Mouse (Mus musculus) hindbrain, postnatal 0 days (tissue): ENCODE results near the gene Nxph1. TPM values are rescaled to one million over a fixed set of nuclear protein-coding genes. Genes with fewer than 3 reads are reported as not detected.

ENCODE experiments used
- ATAC-seq: fragments of 200-750 bp; cut with Nextera tagmentation; 2 replicates; pipeline ENCODE4 v1.8.0; 2017; ENCODE audit warnings: mild to moderate bottlenecking, moderate TSS enrichment, moderate library complexity
- DNase-seq: peaks from one replicate; pipeline ENCODE4 v3.0.0-alpha.2; 2015; ENCODE audit warnings: low spot score
- H3K27ac ChIP-seq: fragments of 300-500 bp; sonication (generic); 2 replicates; pipeline ENCODE4 v1.5.1; 2014; ENCODE audit warnings: mild to moderate bottlenecking
- H3K27me3 ChIP-seq: fragments of 300-500 bp; sonication (generic); 2 replicates; pipeline ENCODE4 v1.6.1; 2014; ENCODE audit warnings: low read length, mixed read lengths; ENCODE audit not compliant: insufficient read depth
- H3K36me3 ChIP-seq: fragments of 300-500 bp; sonication (generic); 2 replicates; pipeline ENCODE4 v1.6.1; 2014; ENCODE audit warnings: low read length, mixed read lengths; ENCODE audit not compliant: insufficient read depth
- H3K4me1 ChIP-seq: fragments of 300-500 bp; sonication (generic); 2 replicates; pipeline ENCODE4 v1.6.1; 2014; ENCODE audit warnings: antibody characterized with exemption, low read length, mixed read lengths; ENCODE audit not compliant: insufficient read depth
- H3K4me2 ChIP-seq: fragments of 300-500 bp; sonication (generic); 2 replicates; pipeline ENCODE4 v1.6.1; 2014; ENCODE audit warnings: low read depth, mild to moderate bottlenecking, low read length, moderate library complexity, mixed read lengths
- H3K4me3 ChIP-seq: fragments of 300-500 bp; sonication (generic); 2 replicates; pipeline ENCODE4 v1.5.1; 2014; ENCODE audit warnings: low read length
- H3K9ac ChIP-seq: fragments of 300-500 bp; sonication (generic); replicated peaks from 2 replicates; pipeline ENCODE4 v1.6.1; 2014; ENCODE audit warnings: mild to moderate bottlenecking, low read length, moderate library complexity, mixed read lengths
- H3K9me3 ChIP-seq: fragments of 300-500 bp; sonication (generic); 2 replicates; pipeline ENCODE4 v1.6.1; 2016; ENCODE audit warnings: low read length, mixed read lengths
- CTCF ChIP-seq: IDR thresholded peaks from 2 replicates; pipeline ENCODE4 v1.5.1; 2016; ENCODE audit warnings: antibody characterized with exemption, control low read depth, low read depth
- WGBS: fragments of 180-500 bp; shearing (Covaris S2); extraction: QIAGEN DNeasy Blood & Tissue Kit; methylation state at CpG from one replicate; pipeline ENCODE4 v1.1.7; 2014; 5-methylcytosine and 5-hydroxymethylcytosine counted together
- polyA plus RNA-seq: library from polyadenylated mRNA; unstranded; fragments of >200 nt; fragmentation: Nextera tagmentation; extraction: Ambion mirVana; gene quantifications from 2 replicates; pipeline ENCODE4 v1.2.1, GENCODE M21; 2015
- total RNA-seq: library from RNA; depleted of rRNA; stranded (reverse); fragments of >200 nt; gene quantifications from 2 replicates; pipeline ENCODE4 v1.2.3, GENCODE M21; 2014

Nxph1 gene
- total and polyA plus RNA-seq, 2 experiments from 2014 or later: 68.5 to 99.9 TPM

GRCm38 (mm10) chr6:9083851-9084250 lies 135.6 kb downstream of the Nxph1 start:
- no peaks in the 10 kb centered on the region for H3K27me3 ChIP-seq
- 54% methylated on average over 3 of the region's 3 CpGs for WGBS
- H3K4me3 ChIP-seq: no peak overlapping the region
- TF ChIP-seq CTCF: no peak
- H3K36me3 ChIP-seq: no peaks in the 10 kb centered on the region
- H3K9ac ChIP-seq: no peak overlapping the region
- DNase-seq: no peak
- H3K9me3 ChIP-seq: no peaks in the 10 kb centered on the region
- ATAC-seq: no peak
- no peak overlapping the region for H3K27ac ChIP-seq
- no peak overlapping the region for H3K4me2 ChIP-seq
- H3K4me1 ChIP-seq: no peaks in the 10 kb centered on the region

- WGBS: 67% methylated on average over 2 of the region's 2 CpGs
- H3K27me3 ChIP-seq: no peaks in the 10 kb centered on the region
- no peak for ATAC-seq
Measured at GRCm38 (mm10) chr6:9097345-9097744, 149.1 kb downstream of the Nxph1 start.

DNA sequence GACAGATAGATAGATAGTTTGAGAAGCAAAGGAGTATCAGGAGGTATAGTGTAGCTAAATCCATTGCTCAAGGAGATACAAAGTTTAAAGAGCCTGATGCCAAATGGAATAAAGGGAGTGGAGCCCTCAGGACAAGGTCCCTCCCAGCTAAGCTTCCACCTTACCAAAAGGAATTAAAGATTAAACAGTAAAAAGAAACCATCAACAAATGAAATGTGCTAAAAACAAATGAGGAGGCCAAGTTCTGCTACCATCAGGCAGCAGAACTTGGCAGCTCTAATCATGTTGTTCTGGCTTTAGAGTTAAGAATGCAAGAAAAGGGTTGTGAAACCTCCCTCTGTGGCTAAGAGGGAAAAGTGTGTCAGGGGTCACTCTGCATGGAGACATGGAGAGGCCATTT lies 159.1 kb downstream of the Nxph1 start:
- Histone ChIP-seq H3K4me1 (no peaks in the 10 kb centered on the region), H3K36me3 (no peaks in the 10 kb centered on the region), H3K9me3 (no peaks in the 10 kb centered on the region), H3K4me2 (no peak overlapping the region), H3K27me3 (no peaks in the 10 kb centered on the region), H3K4me3 (no peak overlapping the region), H3K9ac (no peak overlapping the region), H3K27ac (no peak overlapping the region)
- TF ChIP-seq CTCF: no peak
- DNase-seq (no peak), ATAC-seq (no peak)

More at GRCm38 (mm10) chr6:9097345-9097744, 149.1 kb downstream of the Nxph1 start:
- H3K9ac ChIP-seq: no peak overlapping the region
- no peak overlapping the region for H3K4me3 ChIP-seq
- no peaks in the 10 kb centered on the region for H3K36me3 ChIP-seq
- no peak for DNase-seq
- no peak overlapping the region for H3K27ac ChIP-seq
- no peak for TF ChIP-seq CTCF
- no peaks in the 10 kb centered on the region for H3K4me1 ChIP-seq
- H3K9me3 ChIP-seq: no peaks in the 10 kb centered on the region
- H3K4me2 ChIP-seq: no peak overlapping the region

- no peak for ATAC-seq
- 85% methylated on average over 2 of the region's 2 CpGs for WGBS
- Histone ChIP-seq H3K9me3 (no peaks in the 10 kb centered on the region), H3K4me1 (no peaks in the 10 kb centered on the region), H3K9ac (no peak overlapping the region), H3K27ac (no peak overlapping the region), H3K36me3 (no peaks in the 10 kb centered on the region), H3K4me3 (no peak overlapping the region), H3K4me2 (no peak overlapping the region), H3K27me3 (no peaks in the 10 kb centered on the region)
- TF ChIP-seq CTCF: no peak
- no peak for DNase-seq
Measured at GRCm38 (mm10) chr6:9119136-9119535, 170.9 kb downstream of the Nxph1 start.

GRCm38 (mm10) chr6:9124321-9124914 lies 176.2 kb downstream of the Nxph1 start:
- DNase-seq (no peak), ATAC-seq (no peak)
- Histone ChIP-seq H3K4me3 (no peak overlapping the region), H3K9ac (no peak overlapping the region), H3K36me3 (no peaks in the 10 kb centered on the region), H3K4me1 (no peaks in the 10 kb centered on the region), H3K4me2 (no peak overlapping the region), H3K27me3 (no peaks in the 10 kb centered on the region), H3K27ac (no peak overlapping the region), H3K9me3 (no peaks in the 10 kb centered on the region)
- peak; percentile 16; the same call in 1 of the 2 replicates for TF ChIP-seq CTCF
- WGBS: 77% methylated on average over 12 of the region's 12 CpGs

GRCm38 (mm10) chr6:9133589-9134279 lies 185.5 kb downstream of the Nxph1 start:
- no peaks in the 10 kb centered on the region for H3K27me3 ChIP-seq
- H3K4me1 ChIP-seq: no peaks in the 10 kb centered on the region
- no peak for DNase-seq
- no peak for TF ChIP-seq CTCF
- no peaks in the 10 kb centered on the region for H3K36me3 ChIP-seq
- no peaks in the 10 kb centered on the region for H3K9me3 ChIP-seq
- WGBS: 72% methylated on average over 3 of the region's 3 CpGs
- H3K4me2 ChIP-seq: no peak overlapping the region
- no peak overlapping the region for H3K27ac ChIP-seq
- H3K9ac ChIP-seq: no peak overlapping the region
- ATAC-seq: no peak
- H3K4me3 ChIP-seq: no peak overlapping the region

DNA sequence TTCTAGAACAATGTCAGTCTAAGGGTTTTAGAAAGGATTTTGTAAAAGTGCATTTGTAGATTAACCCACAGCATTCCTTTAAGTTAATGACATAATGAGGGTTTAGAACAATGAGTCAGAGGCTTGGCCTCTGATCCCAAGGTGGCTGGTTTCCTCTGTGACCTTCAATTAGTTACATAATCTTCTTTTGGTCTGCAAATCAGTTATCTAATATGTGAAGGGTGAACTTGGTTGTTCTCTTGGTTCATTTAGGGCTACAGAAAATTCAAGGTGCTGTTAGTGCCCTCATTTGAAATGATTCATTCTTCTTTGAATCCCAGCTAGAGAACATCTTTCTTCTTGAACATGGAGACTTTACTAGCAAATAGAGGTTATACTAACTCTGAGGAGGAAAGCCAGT lies 199.7 kb downstream of the Nxph1 start:
- no peaks in the 10 kb centered on the region for H3K36me3 ChIP-seq
- no peak overlapping the region for H3K27ac ChIP-seq
- ATAC-seq (no peak), DNase-seq (no peak)
- H3K27me3 ChIP-seq: no peaks in the 10 kb centered on the region
- no peak overlapping the region for H3K4me2 ChIP-seq
- H3K9me3 ChIP-seq: no peaks in the 10 kb centered on the region
- H3K4me1 ChIP-seq: peaks cover 5% of the 10 kb centered on the region; the same call in 1 of the 2 replicates
- no peak overlapping the region for H3K9ac ChIP-seq
- no peak for TF ChIP-seq CTCF
- H3K4me3 ChIP-seq: no peak overlapping the region
